Mouse (Mus musculus): Measurements from ENCODE around the gene Gtdc1. TPM values are rescaled to one million over a fixed set of nuclear protein-coding genes. Genes with fewer than 3 reads are reported as not detected.

Gene Gtdc1
- polyA plus RNA-seq (2015; fragmentation: Nextera tagmentation; extraction: Ambion mirVana): 3.4 and 5.5 TPM in 2 replicates

- DNase-seq (no peak), ATAC-seq (ENCODE audit: low read depth) (peak; percentile 35; the same call in 1 of the 2 replicates)
- Histone ChIP-seq H3K27ac (peak within 1 kb of the TSS; percentile 89), H3K4me1 (replicated peaks) (peaks cover 36% of the 10 kb centered on the region), H3K9me3 (replicated peaks) (no peaks in the 10 kb centered on the region), H3K27me3 (no peaks in the 10 kb centered on the region), H3K9ac (peak within 1 kb of the TSS; percentile 89), H3K36me3 (no peaks in the 10 kb centered on the region), H3K4me2 (peak within 1 kb of the TSS; percentile 91), H3K4me3 (replicated peaks) (peak within 1 kb of the TSS; percentile 83)
- 0% methylated on average over 27 of the region's 27 CpGs for WGBS (ENCODE audit: insufficient replicate concordance)
Measured at GRCm38 (mm10) chr2:44927482-44927811, at the start of gene Gtdc1. Gene Gtdc1 (minus strand): TSS chr2:44927657.

- no peak overlapping the region for H3K27ac ChIP-seq
- H3K4me1 ChIP-seq (replicated peaks): peaks cover 33% of the 10 kb centered on the region
- DNase-seq (no peak), ATAC-seq (ENCODE audit: low read depth) (no peak)
- 0 out of 2 replicates have a peak, but pooled peaks cover 5% of the 10 kb centered on the region for H3K27me3 ChIP-seq
- no peak overlapping the region for H3K4me2 ChIP-seq
- H3K9me3 ChIP-seq (replicated peaks): no peaks in the 10 kb centered on the region
- H3K4me3 ChIP-seq (replicated peaks): no peak overlapping the region
- H3K9ac ChIP-seq: no peak overlapping the region
- 81% methylated on average over 3 of the region's 3 CpGs for WGBS (ENCODE audit: insufficient replicate concordance)
- no peaks in the 10 kb centered on the region for H3K36me3 ChIP-seq
Measured at GRCm38 (mm10) chr2:44977051-44977450, 49.6 kb upstream of the Gtdc1 start.

DNA sequence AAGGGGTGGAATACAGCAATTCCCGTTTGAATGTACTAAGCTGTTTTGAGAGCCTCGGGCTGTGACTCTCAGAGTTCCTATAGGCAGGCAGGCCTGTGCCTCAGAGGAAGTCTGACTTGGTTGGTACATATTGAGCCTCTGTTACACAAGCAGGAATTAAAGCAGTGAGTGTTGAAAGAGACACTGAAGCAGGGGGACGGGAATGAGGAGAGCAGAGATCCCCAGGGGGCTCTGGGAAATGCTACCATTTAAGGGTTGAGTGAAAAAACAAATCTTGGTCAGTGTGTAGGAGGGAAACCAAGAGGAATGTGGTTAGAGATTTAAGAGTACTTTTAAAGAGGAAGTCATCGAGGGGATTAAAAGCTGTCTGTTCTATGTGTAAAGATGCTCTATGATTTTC, 49.0 kb upstream of the Gtdc1 start:
- Histone ChIP-seq H3K36me3 (no peaks in the 10 kb centered on the region), H3K27ac (no peak overlapping the region), H3K4me2 (no peak overlapping the region), H3K9me3 (replicated peaks) (no peaks in the 10 kb centered on the region), H3K27me3 (0 out of 2 replicates have a peak, but pooled peaks cover 5% of the 10 kb centered on the region), H3K4me1 (replicated peaks) (peaks cover 36% of the 10 kb centered on the region), H3K9ac (no peak overlapping the region), H3K4me3 (replicated peaks) (no peak overlapping the region)
- ATAC-seq (ENCODE audit: low read depth) (no peak), DNase-seq (no peak)
- 41% methylated on average over 4 of the region's 4 CpGs for WGBS (ENCODE audit: insufficient replicate concordance)

GRCm38 (mm10) chr2:44973828-44974227, 46.4 kb upstream of the Gtdc1 start:
- WGBS (ENCODE audit: insufficient replicate concordance): 30% methylated on average over 6 of the region's 6 CpGs
- 0 out of 2 replicates have a peak overlapping the region, but pooled peaks have one; percentile 1 for H3K4me2 ChIP-seq

GRCm38 (mm10) chr2:44970087-44970646, 42.7 kb upstream of the Gtdc1 start:
- no peak overlapping the region for H3K4me3 ChIP-seq (replicated peaks)
- ATAC-seq (ENCODE audit: low read depth) (peak; percentile 66), DNase-seq (no peak)
- no peaks in the 10 kb centered on the region for H3K27me3 ChIP-seq
- no peaks in the 10 kb centered on the region for H3K9me3 ChIP-seq (replicated peaks)
- no peaks in the 10 kb centered on the region for H3K36me3 ChIP-seq
- no peak overlapping the region for H3K9ac ChIP-seq
- 36% methylated on average over 6 of the region's 6 CpGs for WGBS (ENCODE audit: insufficient replicate concordance)
- H3K27ac ChIP-seq: peak overlapping the region; percentile 73
- peak overlapping the region; percentile 22; the same call in 1 of the 2 replicates for H3K4me2 ChIP-seq
- H3K4me1 ChIP-seq (replicated peaks): peaks cover 47% of the 10 kb centered on the region

More at GRCm38 (mm10) chr2:44973828-44974227, 46.4 kb upstream of the Gtdc1 start:
- H3K36me3 ChIP-seq: no peaks in the 10 kb centered on the region
- H3K9ac ChIP-seq: no peak overlapping the region
- peaks cover 52% of the 10 kb centered on the region for H3K4me1 ChIP-seq (replicated peaks)
- H3K4me3 ChIP-seq (replicated peaks): no peak overlapping the region
- 0 out of 2 replicates have a peak overlapping the region, but pooled peaks have one; percentile 41 for H3K27ac ChIP-seq
- ATAC-seq (ENCODE audit: low read depth) (peak; percentile 69), DNase-seq (no peak)
- H3K9me3 ChIP-seq (replicated peaks): no peaks in the 10 kb centered on the region
- 0 out of 2 replicates have a peak, but pooled peaks cover 5% of the 10 kb centered on the region for H3K27me3 ChIP-seq

DNA sequence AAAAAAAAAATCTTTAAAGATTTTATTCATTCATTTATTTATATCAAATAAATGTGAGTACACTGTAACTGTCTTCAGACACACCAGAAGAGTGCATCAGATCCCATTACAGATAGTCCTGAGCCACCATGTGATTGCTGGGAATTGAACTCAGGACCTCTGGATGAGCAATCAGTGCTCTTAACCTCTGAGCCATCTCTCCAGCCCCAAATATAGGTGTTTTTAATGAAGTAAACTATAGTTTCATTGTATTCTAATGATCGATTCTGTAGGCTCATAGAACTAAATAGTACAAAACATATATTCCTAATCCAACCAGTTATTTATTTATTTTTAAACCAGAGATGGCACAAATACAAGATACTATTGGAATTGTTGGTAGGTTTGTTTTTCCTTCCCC, 42.2 kb upstream of the Gtdc1 start:
- Histone ChIP-seq H3K9ac (no peak overlapping the region), H3K4me1 (replicated peaks) (peaks cover 45% of the 10 kb centered on the region), H3K36me3 (no peaks in the 10 kb centered on the region), H3K27ac (no peak overlapping the region), H3K4me2 (peak overlapping the region; percentile 22; the same call in 1 of the 2 replicates), H3K4me3 (replicated peaks) (no peak overlapping the region), H3K27me3 (no peaks in the 10 kb centered on the region), H3K9me3 (replicated peaks) (no peaks in the 10 kb centered on the region)
- WGBS (ENCODE audit: insufficient replicate concordance): 80% methylated on average over 1 of the region's 1 CpGs
- ATAC-seq (ENCODE audit: low read depth) (no peak), DNase-seq (no peak)

DNA sequence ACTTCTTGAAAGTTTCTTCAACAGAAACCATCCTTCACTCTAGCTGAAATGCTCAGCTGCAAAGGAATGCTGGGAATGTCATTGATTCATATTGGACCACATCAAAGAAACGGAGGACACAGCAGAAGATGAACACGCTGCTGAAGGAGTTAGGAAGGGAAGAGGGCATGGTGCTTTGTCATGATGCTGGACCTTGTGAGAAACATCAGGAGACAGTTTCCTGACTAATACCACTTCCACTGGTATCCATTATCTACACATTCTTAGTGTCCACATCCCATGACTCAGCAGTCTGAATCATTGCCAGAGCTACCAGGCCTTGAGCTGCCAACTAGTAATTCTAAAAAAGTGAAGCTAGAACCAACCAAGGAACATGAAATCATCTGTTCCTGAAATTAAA, 41.8 kb upstream of the Gtdc1 start:
- Histone ChIP-seq H3K9me3 (replicated peaks) (no peaks in the 10 kb centered on the region), H3K4me3 (replicated peaks) (no peak overlapping the region), H3K9ac (no peak overlapping the region), H3K4me2 (no peak overlapping the region), H3K4me1 (replicated peaks) (peaks cover 41% of the 10 kb centered on the region), H3K27ac (no peak overlapping the region), H3K36me3 (no peaks in the 10 kb centered on the region), H3K27me3 (no peaks in the 10 kb centered on the region)
- ATAC-seq (ENCODE audit: low read depth) (peak; percentile 79), DNase-seq (peak; percentile 47)
- 51% methylated on average over 2 of the region's 2 CpGs for WGBS (ENCODE audit: insufficient replicate concordance)

GRCm38 (mm10) chr2:44965834-44966555, 38.5 kb upstream of the Gtdc1 start:
- Histone ChIP-seq H3K4me1 (replicated peaks) (peaks cover 37% of the 10 kb centered on the region), H3K27me3 (no peaks in the 10 kb centered on the region), H3K4me2 (no peak overlapping the region), H3K27ac (no peak overlapping the region), H3K4me3 (replicated peaks) (no peak overlapping the region), H3K36me3 (no peaks in the 10 kb centered on the region), H3K9me3 (replicated peaks) (no peaks in the 10 kb centered on the region), H3K9ac (no peak overlapping the region)
- ATAC-seq (ENCODE audit: low read depth): no peak
- 72% methylated on average over 2 of the region's 2 CpGs for WGBS (ENCODE audit: insufficient replicate concordance)
- DNase-seq: no peak

GRCm38 (mm10) chr2:44962620-44963019, 35.2 kb upstream of the Gtdc1 start:
- 51% methylated on average over 5 of the region's 5 CpGs for WGBS (ENCODE audit: insufficient replicate concordance)
- Histone ChIP-seq H3K4me1 (replicated peaks) (peaks cover 17% of the 10 kb centered on the region), H3K27me3 (no peaks in the 10 kb centered on the region), H3K4me2 (no peak overlapping the region), H3K36me3 (no peaks in the 10 kb centered on the region), H3K9me3 (replicated peaks) (no peaks in the 10 kb centered on the region), H3K9ac (no peak overlapping the region; the same call in 1 of the 2 replicates), H3K4me3 (replicated peaks) (no peak overlapping the region), H3K27ac (peak overlapping the region; percentile 55)
- ATAC-seq (ENCODE audit: low read depth): peak; percentile 51; the same call in 1 of the 2 replicates
- DNase-seq: no peak

DNA sequence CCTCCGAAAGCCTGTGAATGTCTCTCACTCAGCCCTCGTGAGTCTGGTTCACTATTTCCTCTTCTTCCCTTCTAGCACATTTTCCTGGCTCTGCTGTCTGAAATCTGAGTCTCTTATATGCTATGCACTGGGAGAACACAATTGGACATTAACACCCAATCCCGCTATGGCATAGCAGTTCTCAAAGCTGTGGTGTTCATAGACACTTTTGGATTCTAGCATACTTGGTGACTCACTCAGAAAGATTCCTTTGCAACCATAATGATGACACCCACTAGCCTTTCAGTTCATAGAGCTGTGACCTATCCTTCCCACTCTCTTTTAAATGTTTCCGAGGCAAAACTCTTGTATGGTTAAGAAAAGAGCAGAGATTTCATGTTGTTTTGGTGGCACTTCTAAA, 33.7 kb upstream of the Gtdc1 start:
- no peak for ATAC-seq (ENCODE audit: low read depth)
- H3K4me3 ChIP-seq (replicated peaks): no peak overlapping the region
- no peak overlapping the region for H3K27ac ChIP-seq
- WGBS (ENCODE audit: insufficient replicate concordance): 75% methylated on average over 4 of the region's 4 CpGs
- peaks cover 20% of the 10 kb centered on the region for H3K4me1 ChIP-seq (replicated peaks)
- no peak overlapping the region for H3K9ac ChIP-seq
- no peaks in the 10 kb centered on the region for H3K9me3 ChIP-seq (replicated peaks)
- no peaks in the 10 kb centered on the region for H3K27me3 ChIP-seq
- H3K36me3 ChIP-seq: no peaks in the 10 kb centered on the region
- no peak for DNase-seq
- H3K4me2 ChIP-seq: no peak overlapping the region

DNA sequence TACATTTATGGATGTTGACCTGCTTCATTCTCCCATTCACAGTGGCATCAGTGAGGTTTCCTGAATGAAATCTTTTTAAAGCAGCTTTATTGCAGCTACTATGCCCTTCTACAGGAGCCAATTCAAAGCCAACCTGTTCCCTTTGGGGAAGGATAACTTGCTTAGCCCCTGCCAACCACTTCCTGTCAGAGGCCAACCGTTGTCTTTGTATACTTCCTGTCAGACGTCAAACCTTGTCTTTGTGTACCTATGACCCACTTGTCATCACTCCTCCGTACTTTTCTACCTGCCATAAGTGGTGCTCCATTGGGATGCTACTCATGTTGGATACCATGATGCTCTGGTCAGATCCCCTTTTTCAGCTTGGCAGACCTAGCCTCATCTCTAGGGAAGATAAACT, 33.1 kb upstream of the Gtdc1 start:
- Histone ChIP-seq H3K27ac (no peak overlapping the region), H3K4me3 (replicated peaks) (no peak overlapping the region), H3K4me2 (no peak overlapping the region), H3K9me3 (replicated peaks) (no peaks in the 10 kb centered on the region), H3K27me3 (no peaks in the 10 kb centered on the region), H3K4me1 (replicated peaks) (peaks cover 26% of the 10 kb centered on the region), H3K36me3 (no peaks in the 10 kb centered on the region), H3K9ac (no peak overlapping the region)
- WGBS (ENCODE audit: insufficient replicate concordance): 34% methylated on average over 3 of the region's 3 CpGs
- DNase-seq (no peak), ATAC-seq (ENCODE audit: low read depth) (no peak)
